Comparison of ENCODE assay signal across 12 mouse cellular contexts in genomic region chr11:118741262-118741661, GRCm38 (mm10).
DNase-seq lines count a peak whose midpoint lies in the region; ATAC-seq lines count a peak whose summit lies in the region.
"Had no signal": no experiment of that assay in that cellular context is flagged by ENCODE, and none has a peak within 500 bp of the region (broad histone marks: within the 10 kb centered on the region; RNA-seq: fewer than 3 reads in every experiment).

No protein-coding gene starts in this region.

- WGBS in hindbrain, embryonic 14.5 days: 38% methylated on average over 6 of the region's 6 CpGs
- WGBS in hindbrain, embryonic 10.5 days: 32% methylated on average over 6 of the region's 6 CpGs
- 39% methylated on average over 6 of the region's 6 CpGs for WGBS in midbrain, embryonic 11.5 days
- WGBS in midbrain, embryonic 13.5 days: 41% methylated on average over 6 of the region's 6 CpGs
- WGBS in limb, embryonic 10.5 days: 39% methylated on average over 6 of the region's 6 CpGs

- no peak overlapping the region for H3K27ac ChIP-seq in hindbrain, embryonic 14.5 days
- no peak overlapping the region for H3K27ac ChIP-seq in hindbrain, embryonic 10.5 days
- H3K27ac ChIP-seq in midbrain, embryonic 11.5 days (ENCODE audit: low read depth, low read length): no peak overlapping the region
- no peak overlapping the region for H3K27ac ChIP-seq in midbrain, embryonic 13.5 days
- no peak overlapping the region for H3K27ac ChIP-seq in limb, embryonic 10.5 days
- H3K27ac ChIP-seq: forebrain, embryonic 10.5 days; heart, embryonic 15.5 days; liver, embryonic 15.5 days had no signal

- H3K27me3 ChIP-seq in hindbrain, embryonic 14.5 days (ENCODE audit: control insufficient read depth, insufficient read depth, low read length): no peaks in the 10 kb centered on the region
- peaks cover 40% of the 10 kb centered on the region for H3K27me3 ChIP-seq in hindbrain, embryonic 10.5 days (ENCODE audit: insufficient read depth, poor library complexity, severe bottlenecking)
- H3K27me3 ChIP-seq in midbrain, embryonic 11.5 days (ENCODE audit: control insufficient read depth, insufficient read depth, low read length): peaks cover 3% of the 10 kb centered on the region; the same call in 1 of the 2 replicates
- H3K27me3 ChIP-seq in midbrain, embryonic 13.5 days: 0 out of 2 replicates have a peak, but pooled peaks cover 3% of the 10 kb centered on the region
- H3K27me3 ChIP-seq in limb, embryonic 10.5 days (ENCODE audit: low read depth, poor library complexity, severe bottlenecking): peaks cover 68% of the 10 kb centered on the region

- no peak overlapping the region for H3K4me2 ChIP-seq in hindbrain, embryonic 14.5 days (replicated peaks)
- H3K4me2 ChIP-seq in midbrain, embryonic 11.5 days: no peak overlapping the region
- H3K4me2 ChIP-seq in midbrain, embryonic 13.5 days (replicated peaks): no peak overlapping the region
- H3K4me2 ChIP-seq: heart, embryonic 15.5 days; liver, embryonic 15.5 days had no signal

- H3K4me1 ChIP-seq in hindbrain, embryonic 14.5 days (replicated peaks; ENCODE audit: control insufficient read depth, insufficient read depth, low read length): peaks cover 34% of the 10 kb centered on the region
- H3K4me1 ChIP-seq in hindbrain, embryonic 10.5 days (replicated peaks): peaks cover 66% of the 10 kb centered on the region
- peaks cover 31% of the 10 kb centered on the region for H3K4me1 ChIP-seq in midbrain, embryonic 11.5 days (ENCODE audit: control insufficient read depth, insufficient read depth, low read length)
- H3K4me1 ChIP-seq in midbrain, embryonic 13.5 days (replicated peaks): peaks cover 65% of the 10 kb centered on the region
- peaks cover 41% of the 10 kb centered on the region for H3K4me1 ChIP-seq in limb, embryonic 10.5 days
- H3K4me1 ChIP-seq: liver, embryonic 15.5 days had no signal

- no peak overlapping the region for H3K4me3 ChIP-seq in hindbrain, embryonic 14.5 days (replicated peaks; ENCODE audit: low read length)
- H3K4me3 ChIP-seq in hindbrain, embryonic 10.5 days: no peak overlapping the region
- H3K4me3 ChIP-seq in midbrain, embryonic 11.5 days (ENCODE audit: low read depth, low read length): no peak overlapping the region
- no peak overlapping the region for H3K4me3 ChIP-seq in midbrain, embryonic 13.5 days (replicated peaks)
- no peak overlapping the region for H3K4me3 ChIP-seq in limb, embryonic 10.5 days
- H3K4me3 ChIP-seq: forebrain, embryonic 10.5 days; heart, embryonic 15.5 days; liver, embryonic 15.5 days had no signal

- DNase-seq in hindbrain, embryonic 14.5 days (ENCODE audit: low spot score): peak; percentile 70
- DNase-seq in hindbrain, embryonic 10.5 days (ENCODE audit: low spot score): no peak
- DNase-seq in midbrain, embryonic 11.5 days (ENCODE audit: low spot score, missing footprints): peak; percentile 84
- peak; percentile 13 for DNase-seq in NIH3T3 (ENCODE audit: low read depth)
- peak; percentile 41 for DNase-seq in limb, embryonic 10.5 days (ENCODE audit: low spot score)
- no peak for DNase-seq in natural killer cell, adult 2 months (ENCODE audit: low spot score in 2 of 2)
- no peak for DNase-seq in heart, postnatal 14 days
- DNase-seq: cerebellum, adult 9-11 months had no signal

- H3K9ac ChIP-seq in hindbrain, embryonic 14.5 days: no peak overlapping the region
- no peak overlapping the region for H3K9ac ChIP-seq in midbrain, embryonic 11.5 days (ENCODE audit: low read length)
- no peak overlapping the region for H3K9ac ChIP-seq in midbrain, embryonic 13.5 days (replicated peaks)
- H3K9ac ChIP-seq: heart, embryonic 15.5 days; liver, embryonic 15.5 days had no signal

- ATAC-seq in hindbrain, embryonic 14.5 days (ENCODE audit: low FRiP score): no peak
- no peak for ATAC-seq in midbrain, embryonic 11.5 days (ENCODE audit: low FRiP score)
- no peak for ATAC-seq in midbrain, embryonic 13.5 days

- H3K36me3 ChIP-seq in hindbrain, embryonic 14.5 days (replicated peaks; ENCODE audit: control insufficient read depth, insufficient read depth): no peaks in the 10 kb centered on the region
- no peaks in the 10 kb centered on the region for H3K36me3 ChIP-seq in hindbrain, embryonic 10.5 days
- H3K36me3 ChIP-seq in midbrain, embryonic 11.5 days (ENCODE audit: control insufficient read depth, insufficient read depth, low read length): no peaks in the 10 kb centered on the region
- H3K36me3 ChIP-seq in midbrain, embryonic 13.5 days: no peaks in the 10 kb centered on the region
- H3K36me3 ChIP-seq in limb, embryonic 10.5 days: no peaks in the 10 kb centered on the region
- H3K36me3 ChIP-seq: forebrain, embryonic 10.5 days; heart, embryonic 15.5 days; liver, embryonic 15.5 days had no signal

- intact Hi-C loops in heart, postnatal 14 days (cut with DNase I): loop anchor here (2.0 to 5.0 kb wide), 2 partner anchors 232 to 236 kb away; no protein-coding TSS in a partner anchor

- H3K9me3 ChIP-seq in hindbrain, embryonic 14.5 days (ENCODE audit: control insufficient read depth, low read length): no peaks in the 10 kb centered on the region
- no peaks in the 10 kb centered on the region for H3K9me3 ChIP-seq in hindbrain, embryonic 10.5 days
- no peaks in the 10 kb centered on the region for H3K9me3 ChIP-seq in midbrain, embryonic 11.5 days (ENCODE audit: control insufficient read depth, low read length)
- H3K9me3 ChIP-seq in midbrain, embryonic 13.5 days: no peaks in the 10 kb centered on the region
- H3K9me3 ChIP-seq in limb, embryonic 10.5 days (replicated peaks): no peaks in the 10 kb centered on the region
- H3K9me3 ChIP-seq: forebrain, embryonic 10.5 days; heart, embryonic 15.5 days; liver, embryonic 15.5 days had no signal

Comparison
In these comparisons a context has a peak if more than half of its experiments do, and no peak if none do; other contexts are left out.
1. DNase-seq: peak in hindbrain, embryonic 14.5 days (single experiment), midbrain, embryonic 11.5 days (single experiment), NIH3T3 (single experiment) and limb, embryonic 10.5 days (single experiment); none in hindbrain, embryonic 10.5 days (single experiment), natural killer cell, adult 2 months (0 of 2) and heart, postnatal 14 days (0 of 2).